Mouse (Mus musculus) midbrain, embryonic 14.5 days (tissue): Measurements from ENCODE around the gene Nhsl2. TPM values are rescaled to one million over a fixed set of nuclear protein-coding genes. Genes with fewer than 3 reads are reported as not detected.
"Not testable (repeated sequence)": the region's sequence is repeated elsewhere in the genome, so short reads cannot be mapped to it uniquely, and the experiment has no call there.

Experiments used
- ATAC-seq: fragments of 200-750 bp; cut with Nextera tagmentation; 2 replicates; pipeline ENCODE4 v1.8.0; 2017; ENCODE audit warnings: moderate number of reproducible peaks, moderate library complexity; ENCODE audit not compliant: low FRiP score, low TSS enrichment
- DNase-seq: peaks from one replicate; pipeline ENCODE4 v3.0.0-alpha.2; 2015
- H3K27ac ChIP-seq: fragments of 300-500 bp; sonication (generic); replicated peaks from 2 replicates; pipeline ENCODE4 v1.5.1; 2014; ENCODE audit warnings: mild to moderate bottlenecking, low read depth, low read length, moderate library complexity
- H3K27me3 ChIP-seq: fragments of 300-500 bp; sonication (generic); 2 replicates; pipeline ENCODE4 v1.6.1; 2014; ENCODE audit warnings: low read length, control low read depth, mixed read lengths; ENCODE audit not compliant: control insufficient read depth, insufficient read depth
- H3K36me3 ChIP-seq: fragments of 300-500 bp; sonication (generic); 2 replicates; pipeline ENCODE4 v1.6.1; 2014; ENCODE audit warnings: low read length, control low read depth; ENCODE audit not compliant: control insufficient read depth, insufficient read depth
- H3K4me1 ChIP-seq: fragments of 300-500 bp; sonication (generic); 2 replicates; pipeline ENCODE4 v1.6.1; 2014; ENCODE audit warnings: mild to moderate bottlenecking, antibody characterized with exemption, low read length, control low read depth; ENCODE audit not compliant: control insufficient read depth, insufficient read depth
- H3K4me2 ChIP-seq: fragments of 300-500 bp; sonication (generic); 2 replicates; pipeline ENCODE4 v1.6.1; 2014; ENCODE audit warnings: mild to moderate bottlenecking, low read length, moderate library complexity
- H3K4me3 ChIP-seq: fragments of 300-500 bp; sonication (generic); replicated peaks from 2 replicates; pipeline ENCODE4 v1.5.1; 2014; ENCODE audit warnings: low read depth, low read length
- H3K9ac ChIP-seq: fragments of 300-500 bp; sonication (generic); replicated peaks from 2 replicates; pipeline ENCODE4 v1.6.1; 2014; ENCODE audit warnings: mild to moderate bottlenecking, low read length, moderate library complexity
- H3K9me3 ChIP-seq: fragments of 300-500 bp; sonication (generic); 2 replicates; pipeline ENCODE4 v1.6.1; 2016; ENCODE audit warnings: low read length, control low read depth, mixed read lengths; ENCODE audit not compliant: control insufficient read depth
- WGBS: fragments of 180-500 bp; shearing (Covaris S2); extraction: QIAGEN DNeasy Blood & Tissue Kit; methylation state at CpG from one replicate; pipeline ENCODE4 v1.1.7; 2014; 5-methylcytosine and 5-hydroxymethylcytosine counted together
- polyA plus RNA-seq: library from polyadenylated mRNA; unstranded; fragments of >200 nt; fragmentation: Nextera tagmentation; extraction: Ambion mirVana; gene quantifications from 2 replicates; pipeline ENCODE4 v1.2.1, GENCODE M21; 2014

Gene Nhsl2
- polyA plus RNA-seq, 1 experiment from 2014 or later: 7.8 TPM

- Histone ChIP-seq H3K36me3 (no peaks in the 10 kb centered on the region), H3K4me1 (peaks cover 27% of the 10 kb centered on the region), H3K4me2 (peak overlapping the region; percentile 26), H3K9me3 (no peaks in the 10 kb centered on the region), H3K27ac (peak overlapping the region; percentile 90), H3K4me3 (no peak overlapping the region), H3K27me3 (no peaks in the 10 kb centered on the region), H3K9ac (no peak overlapping the region)
- peak; percentile 83 for DNase-seq
- WGBS: 24% methylated on average over 7 of the region's 7 CpGs
- ATAC-seq: peak; percentile 92
These were observed 232.5 kb downstream of the Nhsl2 start for GRCm38 (mm10) chrX:102081573-102082279.

DNA sequence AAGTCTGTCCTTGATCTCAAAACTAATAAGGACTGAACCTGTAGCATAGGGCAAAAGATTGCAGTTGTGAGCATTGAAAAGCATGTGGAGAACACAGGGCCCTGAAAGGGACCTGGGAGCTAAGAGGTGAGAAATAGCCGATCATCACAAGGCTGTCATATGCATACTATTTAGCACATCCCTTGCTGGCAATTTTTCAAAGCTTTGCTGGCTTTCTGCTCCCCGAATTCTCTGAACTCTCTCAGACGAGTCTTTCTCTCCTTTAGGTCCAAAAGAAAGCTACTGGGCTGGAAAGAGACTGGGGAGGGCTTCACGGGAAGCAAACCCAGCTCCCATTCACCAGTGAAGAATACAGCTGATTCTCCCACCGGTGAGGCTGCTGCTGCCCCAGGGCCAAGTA, 233.2 kb downstream of the Nhsl2 start:
- WGBS: 19% methylated on average over 5 of the region's 5 CpGs
- Histone ChIP-seq H3K36me3 (no peaks in the 10 kb centered on the region), H3K9me3 (no peaks in the 10 kb centered on the region), H3K4me1 (peaks cover 27% of the 10 kb centered on the region), H3K27ac (peak overlapping the region; percentile 90), H3K9ac (no peak overlapping the region), H3K4me2 (peak overlapping the region; percentile 22; the same call in 1 of the 2 replicates), H3K27me3 (no peaks in the 10 kb centered on the region), H3K4me3 (no peak overlapping the region)
- peak; percentile 26; the same call in 1 of the 2 replicates for ATAC-seq
- peak; percentile 42 for DNase-seq

GRCm38 (mm10) chrX:102085798-102086443, 236.7 kb downstream of the Nhsl2 start:
- H3K4me1 ChIP-seq: peaks cover 21% of the 10 kb centered on the region
- H3K27ac ChIP-seq: no peak overlapping the region
- no peaks in the 10 kb centered on the region for H3K27me3 ChIP-seq
- H3K9me3 ChIP-seq: no peaks in the 10 kb centered on the region
- ATAC-seq (no peak), DNase-seq (no peak)
- WGBS: 81% methylated on average over 8 of the region's 8 CpGs
- no peak overlapping the region for H3K4me2 ChIP-seq
- no peak overlapping the region for H3K4me3 ChIP-seq
- H3K36me3 ChIP-seq: no peaks in the 10 kb centered on the region
- no peak overlapping the region for H3K9ac ChIP-seq

DNA sequence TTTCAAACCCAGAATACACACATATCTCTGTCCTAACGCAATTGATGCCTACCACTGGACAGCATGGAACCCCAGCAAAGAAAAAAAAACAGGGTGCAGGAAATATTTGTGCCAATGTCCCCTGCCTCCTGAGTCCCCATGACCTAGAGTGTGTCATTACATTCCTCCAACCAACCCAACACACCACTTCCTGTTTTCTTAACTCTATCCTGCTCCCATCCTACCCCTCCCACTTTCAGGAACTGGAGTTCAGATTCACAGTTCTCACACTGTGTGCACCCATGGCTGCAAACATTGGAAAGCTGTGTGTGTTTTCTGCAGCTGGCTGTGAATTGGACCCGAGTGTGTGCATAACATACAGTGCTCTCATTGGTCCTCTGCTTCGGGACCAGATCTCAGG, 241.4 kb downstream of the Nhsl2 start:
- DNase-seq: no peak
- Histone ChIP-seq H3K9me3 (no peaks in the 10 kb centered on the region), H3K9ac (no peak overlapping the region), H3K4me1 (no peaks in the 10 kb centered on the region), H3K36me3 (no peaks in the 10 kb centered on the region), H3K4me3 (no peak overlapping the region), H3K27ac (no peak overlapping the region), H3K4me2 (no peak overlapping the region), H3K27me3 (no peaks in the 10 kb centered on the region)
- no peak for ATAC-seq
- 85% methylated on average over 3 of the region's 3 CpGs for WGBS

DNA sequence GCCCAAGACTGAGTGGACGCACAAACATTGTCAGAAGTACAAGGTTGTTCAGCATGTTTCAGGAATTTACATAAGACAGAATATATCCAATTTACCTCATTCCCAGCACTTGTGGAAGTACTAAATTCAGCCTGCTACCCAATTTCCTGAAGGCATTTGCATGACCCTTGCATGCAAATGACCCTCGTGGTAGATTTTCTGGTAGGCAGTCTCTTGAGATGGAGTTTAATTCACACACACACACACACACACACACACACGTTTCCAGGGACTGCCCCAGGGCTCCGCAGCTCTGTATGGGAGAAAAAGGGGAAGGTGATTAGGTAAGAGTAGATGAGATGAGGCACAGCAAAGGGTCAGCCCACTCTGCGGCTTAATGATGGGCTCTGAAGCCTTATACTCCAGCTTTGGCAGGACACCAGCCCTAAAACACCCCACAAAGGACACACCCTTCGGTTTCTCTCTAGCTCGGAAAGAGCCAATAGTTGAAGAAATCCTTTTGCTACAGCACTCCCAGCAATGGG, 245.3 kb downstream of the Nhsl2 start:
- no peak for DNase-seq
- no peak overlapping the region for H3K4me3 ChIP-seq
- no peaks in the 10 kb centered on the region for H3K27me3 ChIP-seq
- no peaks in the 10 kb centered on the region for H3K36me3 ChIP-seq
- H3K9ac ChIP-seq: no peak overlapping the region
- H3K9me3 ChIP-seq: no peaks in the 10 kb centered on the region
- ATAC-seq: no peak
- H3K4me1 ChIP-seq: no peaks in the 10 kb centered on the region
- H3K27ac ChIP-seq: no peak overlapping the region
- H3K4me2 ChIP-seq: no peak overlapping the region
- WGBS: 73% methylated on average over 7 of the region's 7 CpGs

DNA sequence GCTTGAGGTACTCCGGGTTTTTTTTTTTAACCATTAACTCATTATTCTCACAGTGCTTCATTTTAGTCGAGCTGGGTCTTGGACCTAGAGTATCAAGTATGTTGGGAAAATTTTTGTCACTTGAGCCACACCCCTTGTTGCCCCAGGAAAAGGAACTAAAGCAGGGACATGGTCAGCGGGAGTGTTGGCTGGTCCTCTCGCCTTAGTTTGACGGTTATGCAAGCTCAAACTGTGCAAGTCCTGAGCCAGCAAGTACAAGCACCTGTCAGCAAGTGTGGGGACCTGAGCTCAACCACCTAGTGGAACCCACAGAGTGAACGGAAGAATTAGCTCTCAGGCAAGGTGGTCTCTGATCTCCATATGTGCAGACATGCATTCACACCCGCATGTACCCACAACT, 252.7 kb downstream of the Nhsl2 start:
- Histone ChIP-seq H3K4me1 (no peaks in the 10 kb centered on the region), H3K27ac (no peak overlapping the region), H3K4me2 (no peak overlapping the region), H3K36me3 (no peaks in the 10 kb centered on the region), H3K9ac (no peak overlapping the region), H3K27me3 (no peaks in the 10 kb centered on the region), H3K9me3 (no peaks in the 10 kb centered on the region), H3K4me3 (no peak overlapping the region)
- DNase-seq (no peak), ATAC-seq (no peak)
- WGBS: 70% methylated on average over 7 of the region's 7 CpGs

- DNase-seq, H3K9me3 ChIP-seq, H3K4me3 ChIP-seq, ATAC-seq, H3K27me3 ChIP-seq, H3K27ac ChIP-seq, H3K9ac ChIP-seq, H3K4me2 ChIP-seq, H3K4me1 ChIP-seq, H3K36me3 ChIP-seq: not testable (repeated sequence)
- WGBS: 64% methylated on average over 2 of the region's 2 CpGs
These were observed 254.6 kb downstream of the Nhsl2 start for GRCm38 (mm10) chrX:102103830-102104229.

DNA sequence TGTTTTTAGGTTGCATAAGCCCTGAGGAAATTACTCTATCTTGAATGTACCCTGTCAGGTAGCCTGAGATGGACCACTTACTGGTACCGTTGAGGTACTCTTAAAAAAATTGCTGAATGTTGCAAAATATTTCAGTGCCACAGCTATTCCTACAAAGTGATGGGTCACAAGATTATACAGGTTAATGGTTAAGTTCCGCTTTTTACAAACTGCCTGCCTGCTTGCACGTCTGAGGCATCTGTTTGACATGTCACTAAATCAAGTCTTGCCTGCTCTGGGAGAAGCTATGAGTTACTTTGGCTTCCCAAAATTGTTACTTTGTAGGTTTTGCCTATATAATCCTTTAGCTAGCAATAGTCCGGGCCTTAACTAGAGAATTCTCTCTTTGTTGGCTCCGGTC, 260.2 kb downstream of the Nhsl2 start:
- not testable (repeated sequence) for H3K4me1 ChIP-seq, ATAC-seq, H3K27me3 ChIP-seq, H3K4me2 ChIP-seq, DNase-seq, H3K36me3 ChIP-seq, H3K4me3 ChIP-seq, H3K27ac ChIP-seq, H3K9me3 ChIP-seq, H3K9ac ChIP-seq
- WGBS: 85% methylated on average over 5 of the region's 5 CpGs

GRCm38 (mm10) chrX:102115676-102116075, 266.5 kb downstream of the Nhsl2 start:
- no peak overlapping the region for H3K4me3 ChIP-seq
- WGBS: 36% methylated on average over 4 of the region's 4 CpGs
- H3K4me2 ChIP-seq: no peak overlapping the region
- H3K9ac ChIP-seq: no peak overlapping the region
- H3K27me3 ChIP-seq: no peaks in the 10 kb centered on the region; the same call in 1 of the 2 replicates
- DNase-seq (peak; percentile 39), ATAC-seq (no peak)
- H3K36me3 ChIP-seq: no peaks in the 10 kb centered on the region
- peak overlapping the region; percentile 81 for H3K27ac ChIP-seq
- no peaks in the 10 kb centered on the region for H3K9me3 ChIP-seq
- no peaks in the 10 kb centered on the region; the same call in 1 of the 2 replicates for H3K4me1 ChIP-seq
